Mouse (Mus musculus) liver, embryonic 12.5 days (tissue): ENCODE measurements around the gene Spg7. TPM values are rescaled to one million over a fixed set of nuclear protein-coding genes. Genes with fewer than 3 reads are reported as not detected.
"Not testable (repeated sequence)": the region's sequence is repeated elsewhere in the genome, so short reads cannot be mapped to it uniquely, and the experiment has no call there.

Source experiments
- ATAC-seq: fragments of 200-750 bp; cut with Nextera tagmentation; 2 replicates; pipeline ENCODE4 v1.8.0; 2017; ENCODE audit warnings: moderate number of reproducible peaks, mild to moderate bottlenecking, moderate library complexity
- H3K27ac ChIP-seq: fragments of 300-500 bp; sonication (generic); 2 replicates; pipeline ENCODE4 v1.5.1; 2016; ENCODE audit warnings: mild to moderate bottlenecking
- H3K27me3 ChIP-seq: fragments of 300-500 bp; sonication (generic); replicated peaks from 2 replicates; pipeline ENCODE4 v1.6.1; 2016; ENCODE audit warnings: mild to moderate bottlenecking, moderate library complexity
- H3K36me3 ChIP-seq: fragments of 300-500 bp; sonication (generic); 2 replicates; pipeline ENCODE4 v1.6.1; 2016; ENCODE audit warnings: mild to moderate bottlenecking, moderate library complexity
- H3K4me1 ChIP-seq: fragments of 300-500 bp; sonication (generic); 2 replicates; pipeline ENCODE4 v1.6.1; 2016
- H3K4me2 ChIP-seq: fragments of 300-500 bp; sonication (generic); 2 replicates; pipeline ENCODE4 v1.6.1; 2016; ENCODE audit warnings: mild to moderate bottlenecking, moderate library complexity
- H3K4me3 ChIP-seq: fragments of 300-500 bp; sonication (generic); 2 replicates; pipeline ENCODE4 v1.5.1; 2016; ENCODE audit warnings: mild to moderate bottlenecking, moderate library complexity
- H3K9ac ChIP-seq: fragments of 300-500 bp; sonication (generic); 2 replicates; pipeline ENCODE4 v1.6.1; 2016; ENCODE audit warnings: mild to moderate bottlenecking, moderate library complexity
- H3K9me3 ChIP-seq: fragments of 300-500 bp; sonication (generic); replicated peaks from 2 replicates; pipeline ENCODE4 v1.6.1; 2016; ENCODE audit warnings: mild to moderate bottlenecking, moderate library complexity
- WGBS: fragments of 180-500 bp; shearing (Covaris S2); methylation state at CpG from one replicate; pipeline ENCODE4 v1.1.7; 2016; ENCODE audit not compliant: insufficient replicate concordance; 5-methylcytosine and 5-hydroxymethylcytosine counted together
- polyA plus RNA-seq: library from polyadenylated mRNA; unstranded; fragments of >200 nt; fragmentation: Nextera tagmentation; extraction: Ambion mirVana; gene quantifications from 2 replicates; pipeline ENCODE4 v1.2.1, GENCODE M21; 2016

The Spg7 gene
- polyA plus RNA-seq, 1 experiment from 2014 or later, result 40.0 TPM

DNA sequence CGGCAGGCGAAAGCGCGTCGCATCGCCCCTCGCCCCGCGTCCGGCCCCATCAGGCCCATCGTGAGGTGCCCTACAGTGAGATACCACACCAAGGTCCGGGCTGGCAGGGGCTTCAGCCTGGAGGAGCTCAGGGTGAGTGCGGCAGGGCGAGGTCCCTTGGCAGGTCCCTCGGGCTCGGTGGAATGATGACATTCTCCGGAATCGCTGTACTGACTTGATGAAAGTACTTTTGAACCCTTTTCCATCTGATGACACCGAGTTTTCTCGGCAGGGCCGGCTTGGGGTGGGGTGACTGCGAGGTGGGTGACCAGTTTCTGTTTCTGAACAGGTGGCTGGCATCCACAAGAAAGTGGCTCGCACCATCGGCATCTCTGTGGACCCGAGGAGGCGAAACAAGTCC, 40.1 kb downstream of the Spg7 start:
- H3K4me3 ChIP-seq, result peak overlapping the region; percentile 76
- peak overlapping the region; percentile 88 for H3K27ac ChIP-seq
- H3K9ac ChIP-seq, result peak overlapping the region; percentile 95
- not testable (repeated sequence) for H3K9me3 ChIP-seq, H3K27me3 ChIP-seq, ATAC-seq
- H3K4me1 ChIP-seq, result peaks cover 22% of the 10 kb centered on the region
- H3K36me3 ChIP-seq, result peaks cover 38% of the 10 kb centered on the region
- peak overlapping the region; percentile 91 for H3K4me2 ChIP-seq
- under 1% methylated on average over 26 of the region's 26 CpGs for WGBS

DNA sequence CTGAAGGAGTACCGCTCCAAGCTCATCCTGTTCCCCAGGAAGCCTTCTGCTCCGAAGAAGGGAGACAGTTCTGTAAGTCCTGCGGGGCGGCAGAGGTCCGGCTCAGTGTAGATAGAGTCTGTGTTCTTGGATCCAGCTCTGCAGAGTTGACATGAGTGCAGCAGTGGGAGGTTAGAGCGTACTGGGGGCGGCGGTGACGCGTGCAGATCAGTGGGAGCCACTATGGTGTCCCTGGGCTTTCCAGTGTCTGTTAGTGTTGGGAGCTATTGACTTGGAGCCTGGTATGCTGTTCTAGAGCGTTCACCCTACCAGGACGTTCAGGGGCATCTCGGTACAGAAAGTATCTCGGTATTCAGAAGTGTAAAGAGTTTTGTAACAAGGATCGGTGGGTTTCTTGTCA, 40.5 kb downstream of the Spg7 start:
- peak overlapping the region; percentile 91 for H3K4me2 ChIP-seq
- H3K4me3 ChIP-seq, result peak overlapping the region; percentile 76
- H3K9me3 ChIP-seq, result no peaks in the 10 kb centered on the region
- ATAC-seq, result no peak
- peak overlapping the region; percentile 95 for H3K9ac ChIP-seq
- no peaks in the 10 kb centered on the region for H3K27me3 ChIP-seq
- H3K4me1 ChIP-seq, result peaks cover 22% of the 10 kb centered on the region
- 4% methylated on average over 15 of the region's 15 CpGs for WGBS
- peaks cover 34% of the 10 kb centered on the region for H3K36me3 ChIP-seq
- peak overlapping the region; percentile 88 for H3K27ac ChIP-seq

DNA sequence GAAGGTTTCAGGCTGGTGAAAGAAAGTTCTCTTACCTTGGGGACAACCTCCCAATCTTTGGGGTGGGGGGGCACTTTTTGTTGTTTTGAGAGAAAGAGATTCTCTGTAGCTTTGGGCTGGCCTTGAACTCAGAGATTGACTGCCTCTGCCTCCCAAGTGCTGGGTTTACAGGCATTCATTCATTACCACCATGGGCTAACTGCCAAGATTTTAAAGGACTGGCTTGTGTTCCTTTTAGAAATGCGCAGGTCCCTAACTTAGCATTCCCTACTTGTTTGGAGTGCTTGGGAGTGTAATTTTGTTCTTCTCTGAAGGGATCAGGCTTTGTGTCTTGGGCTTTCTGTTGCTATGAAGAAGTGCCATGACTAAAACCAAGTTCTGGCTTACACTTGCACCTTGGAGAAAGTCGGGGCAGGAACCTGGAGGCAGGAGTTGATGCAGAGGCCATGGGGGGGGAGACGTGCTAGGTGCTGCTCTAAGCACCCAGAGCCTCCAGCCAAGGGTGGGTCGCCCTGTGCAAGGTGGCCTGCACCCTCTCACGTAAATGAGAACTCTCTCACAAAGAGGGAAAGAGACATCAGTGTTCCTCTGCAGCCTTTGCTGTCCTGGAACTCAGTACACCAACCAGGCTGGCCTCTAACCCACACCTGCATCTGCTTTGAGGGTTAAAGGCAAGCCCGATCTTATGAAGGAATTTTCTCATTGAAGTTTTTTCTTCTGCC, 41.5 kb downstream of the Spg7 start:
- Histone ChIP-seq H3K36me3 (peaks cover 31% of the 10 kb centered on the region), H3K4me3 (peak overlapping the region; percentile 76), H3K9me3 (no peaks in the 10 kb centered on the region), H3K27ac (peak overlapping the region; percentile 88), H3K4me1 (peaks cover 22% of the 10 kb centered on the region), H3K9ac (peak overlapping the region; percentile 95), H3K4me2 (peak overlapping the region; percentile 91), H3K27me3 (0 out of 2 replicates have a peak, but pooled peaks cover 5% of the 10 kb centered on the region)
- 78% methylated on average over 6 of the region's 6 CpGs for WGBS
- ATAC-seq, result no peak

DNA sequence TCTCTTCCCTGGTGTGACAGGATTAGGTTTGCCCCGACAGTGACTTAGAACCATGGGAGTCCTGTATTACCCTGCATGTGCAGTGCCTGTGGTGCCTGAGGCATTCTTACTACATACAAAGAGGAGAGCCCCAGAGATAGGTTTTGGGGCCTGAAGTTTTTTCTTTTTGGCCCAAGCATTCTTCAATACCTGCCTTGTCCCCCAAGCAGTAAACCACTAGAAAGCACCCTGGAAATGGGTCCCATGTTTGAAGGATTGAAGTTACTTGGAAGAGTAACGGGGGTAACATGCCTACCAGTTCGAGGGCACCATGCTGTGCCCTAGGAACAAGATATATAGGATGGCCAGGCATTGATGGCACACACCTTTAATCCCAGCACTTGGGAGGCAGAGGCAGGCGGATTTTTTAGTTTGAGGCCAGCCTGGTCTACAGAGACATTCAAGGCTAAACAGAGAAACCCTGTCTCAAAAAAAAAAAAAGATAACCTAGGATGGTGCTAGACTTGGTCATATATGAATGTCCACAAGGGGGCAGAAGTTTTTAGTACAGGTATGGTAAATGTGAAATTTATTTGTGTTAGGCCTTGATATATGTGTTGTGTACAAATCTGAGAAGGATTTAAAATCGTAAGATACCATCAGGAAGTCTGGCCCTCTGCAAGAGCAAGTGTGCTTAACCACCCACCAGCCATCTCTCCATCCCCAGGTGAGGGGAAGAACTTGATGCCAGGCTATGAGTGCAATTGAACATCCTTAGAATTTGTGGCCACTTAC, 43.0 kb downstream of the Spg7 start:
- peak overlapping the region; percentile 0; the same call in 1 of the 2 replicates for H3K27ac ChIP-seq
- peaks cover 31% of the 10 kb centered on the region for H3K36me3 ChIP-seq
- H3K27me3 ChIP-seq, result 0 out of 2 replicates have a peak, but pooled peaks cover 5% of the 10 kb centered on the region
- H3K4me3 ChIP-seq, result no peak overlapping the region
- 45% methylated on average over 5 of the region's 5 CpGs for WGBS
- H3K4me1 ChIP-seq, result peaks cover 26% of the 10 kb centered on the region
- no peak for ATAC-seq
- H3K9ac ChIP-seq, result no peak overlapping the region
- no peaks in the 10 kb centered on the region for H3K9me3 ChIP-seq
- H3K4me2 ChIP-seq, result no peak overlapping the region

DNA sequence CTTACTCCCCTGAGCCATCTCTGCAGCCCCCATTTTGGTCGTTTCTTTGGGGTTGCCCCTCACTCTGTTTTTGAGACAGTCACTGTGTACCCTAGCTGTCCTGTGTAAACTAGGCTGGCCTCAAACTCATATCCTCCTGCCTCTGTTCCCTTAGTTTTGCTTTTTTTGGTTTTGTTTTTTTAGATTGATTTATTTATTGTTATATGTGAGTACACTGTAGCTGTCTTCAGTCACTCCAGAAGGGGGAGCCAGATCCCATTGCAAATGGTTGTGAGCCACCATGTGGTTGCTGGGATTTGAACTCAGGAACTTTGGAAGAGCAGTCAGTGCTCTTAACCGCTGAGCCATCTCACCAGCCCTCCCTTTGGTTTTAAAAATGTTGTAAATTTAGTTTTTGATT, 43.8 kb downstream of the Spg7 start:
- no peak overlapping the region for H3K4me2 ChIP-seq
- no peak overlapping the region; the same call in 1 of the 2 replicates for H3K27ac ChIP-seq
- peaks cover 31% of the 10 kb centered on the region for H3K36me3 ChIP-seq
- H3K4me1 ChIP-seq, result peaks cover 27% of the 10 kb centered on the region
- H3K9ac ChIP-seq, result no peak overlapping the region
- H3K9me3 ChIP-seq, result no peaks in the 10 kb centered on the region
- H3K27me3 ChIP-seq, result 0 out of 2 replicates have a peak, but pooled peaks cover 5% of the 10 kb centered on the region
- 35% methylated on average over 2 of the region's 2 CpGs for WGBS
- no peak for ATAC-seq
- H3K4me3 ChIP-seq, result no peak overlapping the region

DNA sequence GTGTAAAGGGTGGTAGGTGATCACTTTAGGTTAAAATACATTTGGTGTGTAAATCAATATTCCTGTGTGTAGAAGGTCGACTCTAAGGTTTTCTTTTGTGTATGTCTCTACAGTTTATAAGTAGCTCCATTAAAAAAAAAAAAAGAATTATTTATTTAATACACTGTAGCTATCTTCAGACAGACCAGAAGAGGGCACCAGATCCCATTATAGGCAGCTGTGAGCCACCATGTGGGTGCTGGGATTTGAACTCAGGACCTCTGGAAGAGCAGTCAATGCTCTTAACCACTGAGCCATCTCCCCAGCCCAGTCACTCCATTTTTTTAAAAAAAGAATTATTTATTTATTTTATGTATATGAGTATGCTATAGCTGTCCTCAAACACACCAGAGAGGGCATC, 45.3 kb downstream of the Spg7 start:
- Histone ChIP-seq H3K27ac (no peak overlapping the region), H3K4me1 (peaks cover 24% of the 10 kb centered on the region), H3K4me2 (no peak overlapping the region), H3K27me3 (0 out of 2 replicates have a peak, but pooled peaks cover 5% of the 10 kb centered on the region), H3K36me3 (peaks cover 28% of the 10 kb centered on the region), H3K4me3 (no peak overlapping the region), H3K9me3 (no peaks in the 10 kb centered on the region), H3K9ac (no peak overlapping the region)
- 50% methylated on average over 1 of the region's 1 CpGs for WGBS
- no peak for ATAC-seq

DNA sequence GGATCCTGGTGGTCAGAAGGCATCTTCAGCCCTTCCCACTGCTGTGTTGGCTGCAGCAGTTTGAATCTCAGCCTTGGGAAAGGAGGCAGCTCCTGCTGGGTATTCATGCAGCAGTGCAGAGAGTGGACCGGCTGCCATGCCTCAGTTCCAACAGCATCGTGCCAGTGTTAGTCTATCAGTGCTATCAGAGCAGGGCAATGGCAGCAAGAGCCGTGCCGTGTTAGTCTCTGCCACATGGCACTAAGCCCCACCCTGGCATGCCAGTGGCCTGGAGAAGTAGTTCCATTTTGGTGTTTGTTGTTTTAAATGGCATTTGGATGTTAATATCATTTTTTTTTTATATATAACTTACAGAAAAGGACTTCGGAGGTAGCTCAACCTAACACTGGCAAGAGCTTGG, 46.2 kb downstream of the Spg7 start:
- H3K4me3 ChIP-seq, result no peak overlapping the region
- ATAC-seq, result no peak
- H3K27ac ChIP-seq, result no peak overlapping the region
- H3K9me3 ChIP-seq, result no peaks in the 10 kb centered on the region
- H3K4me1 ChIP-seq, result peaks cover 21% of the 10 kb centered on the region
- H3K36me3 ChIP-seq, result peaks cover 19% of the 10 kb centered on the region
- WGBS, result 80% methylated on average over 5 of the region's 5 CpGs
- no peak overlapping the region for H3K9ac ChIP-seq
- no peak overlapping the region for H3K4me2 ChIP-seq
- H3K27me3 ChIP-seq, result 0 out of 2 replicates have a peak, but pooled peaks cover 5% of the 10 kb centered on the region

DNA sequence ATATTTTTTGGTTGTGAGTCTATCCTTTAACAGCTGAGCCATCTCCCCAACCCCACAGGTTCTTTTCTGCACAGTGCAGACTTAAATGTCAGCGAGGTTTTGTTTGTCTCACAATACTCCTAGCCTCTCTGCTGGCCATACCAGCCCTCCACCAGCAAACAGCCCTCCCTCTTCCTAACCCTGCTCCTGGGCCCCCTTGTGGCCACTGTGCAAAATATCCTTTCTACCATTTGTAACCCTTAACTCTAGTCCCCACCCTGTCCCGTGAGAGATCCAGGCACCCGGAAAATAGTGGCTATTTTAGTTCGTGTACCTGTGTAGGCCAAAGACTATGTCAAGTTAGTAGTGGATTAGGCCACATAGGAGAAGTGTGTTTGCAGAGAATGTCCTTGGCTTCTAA, 47.9 kb downstream of the Spg7 start:
- ATAC-seq, result peak; percentile 57
- Histone ChIP-seq H3K4me2 (no peak overlapping the region), H3K36me3 (peaks cover 2% of the 10 kb centered on the region), H3K9ac (no peak overlapping the region), H3K27me3 (peaks cover 7% of the 10 kb centered on the region), H3K9me3 (no peaks in the 10 kb centered on the region), H3K4me1 (peaks cover 24% of the 10 kb centered on the region), H3K27ac (no peak overlapping the region), H3K4me3 (no peak overlapping the region)
- 5% methylated on average over 4 of the region's 4 CpGs for WGBS

DNA sequence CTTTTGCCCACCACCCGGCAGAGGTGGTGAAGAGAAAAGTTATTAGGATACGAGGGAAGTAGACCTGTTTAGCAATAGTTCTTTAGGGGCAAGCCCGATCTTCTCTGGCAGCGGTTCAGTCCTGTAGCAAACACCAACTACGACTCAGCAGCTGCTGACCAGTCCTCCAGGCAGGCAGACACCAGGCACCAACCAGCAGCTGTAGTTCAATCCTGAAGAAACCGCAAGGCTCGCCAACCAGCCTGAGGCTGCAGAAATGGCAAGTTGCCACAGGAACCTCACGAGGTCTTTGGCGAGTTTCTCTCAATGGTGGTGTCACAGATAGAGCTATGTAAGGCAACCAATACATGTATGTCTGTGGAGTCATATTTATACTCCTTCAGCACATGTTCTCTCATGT, 50.1 kb downstream of the Spg7 start:
- 68% methylated on average over 9 of the region's 9 CpGs for WGBS
- H3K4me2 ChIP-seq, result no peak overlapping the region

DNA sequence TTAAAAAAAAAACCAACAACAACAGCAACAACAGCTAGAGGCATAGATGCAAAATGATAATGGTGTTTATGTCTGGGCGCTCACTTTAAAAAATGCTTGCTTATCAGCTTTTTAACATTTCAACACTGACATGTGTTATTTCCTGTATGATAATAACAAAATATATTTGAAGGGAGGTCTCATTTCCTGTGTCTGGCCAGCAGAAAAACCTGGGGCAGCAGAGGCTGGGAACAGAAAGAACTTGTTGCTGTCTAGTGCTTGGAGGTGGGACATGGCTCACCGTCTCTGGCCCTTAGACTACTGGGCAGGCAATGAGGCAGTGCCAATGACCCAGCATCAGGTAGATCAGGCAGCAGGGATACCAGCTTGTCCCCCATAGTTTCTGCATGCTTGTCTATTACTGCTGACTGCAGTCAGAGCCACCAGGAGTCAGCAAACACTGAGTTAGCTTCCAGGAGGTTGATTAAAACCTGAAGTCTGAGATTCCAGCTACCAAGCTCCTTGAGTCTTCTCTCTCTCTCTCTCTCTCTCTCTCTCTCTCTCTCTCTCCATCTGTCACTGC, 51.2 kb downstream of the Spg7 start:
- 0 out of 2 replicates have a peak overlapping the region, but pooled peaks have one; percentile 12 for H3K9ac ChIP-seq
- no peak overlapping the region for H3K4me3 ChIP-seq
- H3K4me1 ChIP-seq, result peaks cover 57% of the 10 kb centered on the region
- H3K27ac ChIP-seq, result peak overlapping the region; percentile 51; the same call in 1 of the 2 replicates
- WGBS, result 16% methylated on average over 2 of the region's 2 CpGs
- peaks cover 36% of the 10 kb centered on the region for H3K27me3 ChIP-seq
- no peak for ATAC-seq
- H3K9me3 ChIP-seq, result no peaks in the 10 kb centered on the region
- no peak overlapping the region for H3K4me2 ChIP-seq
- H3K36me3 ChIP-seq, result no peaks in the 10 kb centered on the region

More for the DNA sequence above, 50.1 kb downstream of the Spg7 start:
- Histone ChIP-seq H3K4me3 (no peak overlapping the region), H3K27me3 (peaks cover 29% of the 10 kb centered on the region), H3K36me3 (no peaks in the 10 kb centered on the region), H3K9ac (no peak overlapping the region), H3K27ac (no peak overlapping the region), H3K4me1 (peaks cover 46% of the 10 kb centered on the region), H3K9me3 (no peaks in the 10 kb centered on the region)
- no peak for ATAC-seq

DNA sequence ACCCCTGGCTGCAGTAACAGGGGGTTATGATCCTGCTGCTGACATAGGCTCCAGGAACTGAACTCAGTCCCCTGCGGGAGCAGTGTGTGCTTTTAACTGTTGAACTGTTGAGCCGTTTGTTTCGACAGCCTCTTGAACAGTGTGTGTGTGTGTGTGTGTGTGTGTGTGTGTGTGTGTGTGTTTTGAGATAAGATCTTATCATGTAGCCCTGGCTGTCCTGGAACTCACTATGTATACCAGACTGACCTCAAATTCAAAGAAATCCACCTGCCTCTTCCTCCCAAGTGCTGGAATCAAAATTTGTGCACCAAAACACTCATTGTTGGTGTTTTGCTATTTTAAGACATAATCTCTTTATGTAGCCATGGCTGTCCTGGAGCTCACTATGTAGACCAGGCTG, 51.9 kb downstream of the Spg7 start:
- H3K4me1 ChIP-seq, result peaks cover 62% of the 10 kb centered on the region

More for the DNA sequence above, 51.9 kb downstream of the Spg7 start:
- H3K36me3 ChIP-seq, result no peaks in the 10 kb centered on the region
- no peaks in the 10 kb centered on the region for H3K9me3 ChIP-seq
- no peak overlapping the region for H3K4me3 ChIP-seq
- no peak for ATAC-seq
- peaks cover 42% of the 10 kb centered on the region for H3K27me3 ChIP-seq
- H3K4me2 ChIP-seq, result no peak overlapping the region
- 0 out of 2 replicates have a peak overlapping the region, but pooled peaks have one; percentile 12 for H3K9ac ChIP-seq
- 8% methylated on average over 3 of the region's 3 CpGs for WGBS
- peak overlapping the region; percentile 51; the same call in 1 of the 2 replicates for H3K27ac ChIP-seq
